Mouse (Mus musculus) liver, embryonic 15.5 days (tissue): ENCODE measurements around the gene Camkk1. TPM values are rescaled to one million over a fixed set of nuclear protein-coding genes. Genes with fewer than 3 reads are reported as not detected.

ENCODE experiments used
- ATAC-seq: fragments of 200-750 bp; cut with Nextera tagmentation; 2 replicates; pipeline ENCODE4 v1.8.0; 2017; ENCODE audit warnings: moderate number of reproducible peaks, mild to moderate bottlenecking, moderate library complexity; ENCODE audit not compliant: insufficient read depth
- H3K27ac ChIP-seq: fragments of 300-500 bp; sonication (generic); replicated peaks from 2 replicates; pipeline ENCODE4 v1.5.1; 2015; ENCODE audit warnings: mild to moderate bottlenecking, inconsistent platforms
- H3K27me3 ChIP-seq: fragments of 300-500 bp; sonication (generic); 2 replicates; pipeline ENCODE4 v1.6.1; 2015; ENCODE audit warnings: mild to moderate bottlenecking, inconsistent platforms
- H3K36me3 ChIP-seq: fragments of 300-500 bp; sonication (generic); replicated peaks from 2 replicates; pipeline ENCODE4 v1.6.1; 2015; ENCODE audit warnings: moderate library complexity, mild to moderate bottlenecking, inconsistent platforms
- H3K4me1 ChIP-seq: fragments of 300-500 bp; sonication (generic); replicated peaks from 2 replicates; pipeline ENCODE4 v1.6.1; 2015; ENCODE audit warnings: inconsistent platforms
- H3K4me2 ChIP-seq: fragments of 300-500 bp; sonication (generic); 2 replicates; pipeline ENCODE4 v1.6.1; 2015; ENCODE audit warnings: moderate library complexity, mild to moderate bottlenecking, inconsistent platforms
- H3K4me3 ChIP-seq: fragments of 300-500 bp; sonication (generic); replicated peaks from 2 replicates; pipeline ENCODE4 v1.5.1; 2015; ENCODE audit warnings: mild to moderate bottlenecking, inconsistent platforms
- H3K9ac ChIP-seq: fragments of 300-500 bp; sonication (generic); 2 replicates; pipeline ENCODE4 v1.6.1; 2015; ENCODE audit warnings: moderate library complexity, mild to moderate bottlenecking, inconsistent platforms
- H3K9me3 ChIP-seq: fragments of 300-500 bp; sonication (generic); replicated peaks from 2 replicates; pipeline ENCODE4 v1.6.1; 2016; ENCODE audit warnings: inconsistent platforms
- WGBS: fragments of 180-500 bp; shearing (Covaris S2); methylation state at CpG from one replicate; pipeline ENCODE4 v1.1.7; 2015; ENCODE audit warnings: mixed read lengths; ENCODE audit not compliant: insufficient replicate concordance; 5-methylcytosine and 5-hydroxymethylcytosine counted together
- polyA plus RNA-seq: library from polyadenylated mRNA; unstranded; fragments of >200 nt; fragmentation: Nextera tagmentation; extraction: Ambion mirVana; gene quantifications from 2 replicates; pipeline ENCODE4 v1.2.1, GENCODE M21; 2015

The Camkk1 gene
- polyA plus RNA-seq, result 0.73 and 0.81 TPM in 2 replicates

- Histone ChIP-seq H3K9ac (peak within 1 kb of the TSS; percentile 3; the same call in 1 of the 2 replicates), H3K4me3 (peak within 1 kb of the TSS; percentile 58), H3K27ac (no peak within 1 kb of the TSS), H3K4me2 (peak within 1 kb of the TSS; percentile 89), H3K36me3 (no peaks in the 10 kb centered on the region), H3K9me3 (no peaks in the 10 kb centered on the region), H3K4me1 (peaks cover 15% of the 10 kb centered on the region), H3K27me3 (peaks cover 70% of the 10 kb centered on the region)
- WGBS, result under 1% methylated on average over 57 of the region's 57 CpGs
- peak; percentile 91 for ATAC-seq
These were observed at the start of gene Camkk1 for GRCm38 (mm10) chr11:73018471-73019146. Gene Camkk1 (plus strand): TSS chr11:73019008.

- no peak overlapping the region for H3K27ac ChIP-seq
- H3K4me2 ChIP-seq, result no peak overlapping the region
- H3K4me3 ChIP-seq, result no peak overlapping the region
- H3K9ac ChIP-seq, result no peak overlapping the region
- ATAC-seq, result no peak
- no peaks in the 10 kb centered on the region for H3K27me3 ChIP-seq
- no peaks in the 10 kb centered on the region for H3K36me3 ChIP-seq
- no peaks in the 10 kb centered on the region for H3K9me3 ChIP-seq
- H3K4me1 ChIP-seq, result no peaks in the 10 kb centered on the region
- WGBS, result 72% methylated on average over 13 of the region's 13 CpGs
These were observed 43.8 kb upstream of the Camkk1 start for GRCm38 (mm10) chr11:72974995-72975503.

DNA sequence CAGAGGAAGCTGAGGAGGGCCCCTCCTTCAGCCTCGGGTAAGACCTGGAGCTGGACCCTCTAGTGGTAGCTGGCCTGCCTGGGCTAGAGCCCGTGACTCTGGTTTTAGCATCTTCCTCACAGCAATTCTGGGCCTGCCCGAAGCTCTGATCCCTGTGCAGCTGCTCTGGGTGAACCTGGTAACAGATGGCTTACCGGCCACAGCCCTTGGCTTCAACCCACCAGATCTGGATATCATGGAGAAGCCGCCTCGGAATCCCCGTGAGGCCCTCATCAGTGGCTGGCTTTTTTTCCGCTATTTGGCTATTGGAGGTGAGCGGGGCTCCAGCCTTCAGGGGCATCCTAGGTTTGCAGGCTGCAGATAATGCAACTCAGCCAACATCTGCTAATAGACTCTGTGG is 36.3 kb upstream of the Camkk1 start:
- Histone ChIP-seq H3K4me3 (no peak overlapping the region), H3K36me3 (no peaks in the 10 kb centered on the region), H3K27ac (no peak overlapping the region), H3K9me3 (no peaks in the 10 kb centered on the region), H3K4me2 (no peak overlapping the region), H3K9ac (no peak overlapping the region), H3K4me1 (0 out of 2 replicates have a peak, but pooled peaks cover 6% of the 10 kb centered on the region), H3K27me3 (no peaks in the 10 kb centered on the region)
- ATAC-seq, result no peak
- 65% methylated on average over 9 of the region's 9 CpGs for WGBS

DNA sequence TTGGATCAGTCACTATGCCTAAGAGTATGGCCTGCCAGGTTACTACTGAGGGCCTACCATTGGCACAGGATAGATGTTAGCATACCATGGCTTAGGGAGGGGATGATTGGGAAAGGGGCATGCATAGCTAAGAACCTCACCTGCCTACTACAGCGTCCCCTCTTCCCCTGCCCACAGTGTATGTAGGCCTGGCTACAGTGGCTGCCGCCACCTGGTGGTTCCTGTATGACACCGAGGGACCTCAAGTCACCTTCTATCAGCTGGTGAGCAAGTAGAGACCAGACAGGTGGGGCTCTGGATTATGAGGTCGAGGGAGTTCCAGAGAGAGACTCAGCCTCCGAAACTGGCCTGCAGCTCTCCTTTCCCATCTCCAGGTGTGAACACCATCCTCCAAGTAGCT is 35.5 kb upstream of the Camkk1 start:
- 49% methylated on average over 5 of the region's 5 CpGs for WGBS
- 0 out of 2 replicates have a peak, but pooled peaks cover 7% of the 10 kb centered on the region for H3K4me1 ChIP-seq
- no peaks in the 10 kb centered on the region for H3K36me3 ChIP-seq
- H3K9ac ChIP-seq, result no peak overlapping the region
- no peaks in the 10 kb centered on the region for H3K9me3 ChIP-seq
- no peak overlapping the region for H3K4me2 ChIP-seq
- no peak for ATAC-seq
- H3K27me3 ChIP-seq, result no peaks in the 10 kb centered on the region
- H3K27ac ChIP-seq, result no peak overlapping the region
- H3K4me3 ChIP-seq, result no peak overlapping the region

GRCm38 (mm10) chr11:72986745-72987144 is 32.1 kb upstream of the Camkk1 start:
- H3K9ac ChIP-seq, result no peak overlapping the region
- WGBS, result 35% methylated on average over 5 of the region's 5 CpGs
- ATAC-seq, result no peak

DNA sequence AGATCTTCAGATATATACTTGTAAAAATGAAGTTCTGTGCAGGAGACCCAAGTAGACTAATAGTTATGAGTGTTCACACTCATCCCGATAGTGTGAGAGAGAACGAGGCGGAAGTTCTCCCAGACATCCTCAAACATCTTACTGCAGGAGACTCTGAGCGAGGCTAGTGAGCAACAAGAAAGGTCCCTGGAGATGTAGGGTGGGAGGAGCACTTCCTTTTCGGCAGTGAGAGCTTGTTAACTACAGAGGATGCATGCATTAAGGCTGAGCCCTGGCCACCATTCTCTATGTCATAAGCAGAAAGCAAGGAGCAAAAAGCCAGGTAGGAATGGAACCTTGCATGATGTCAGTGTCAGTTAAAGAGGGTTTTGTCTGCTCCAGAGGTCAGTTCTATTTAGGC is 31.6 kb upstream of the Camkk1 start:
- no peak overlapping the region for H3K27ac ChIP-seq
- H3K9ac ChIP-seq, result no peak overlapping the region
- no peak overlapping the region for H3K4me2 ChIP-seq
- 46% methylated on average over 5 of the region's 5 CpGs for WGBS
- no peak for ATAC-seq
- no peaks in the 10 kb centered on the region for H3K36me3 ChIP-seq
- H3K9me3 ChIP-seq, result no peaks in the 10 kb centered on the region
- H3K4me1 ChIP-seq, result peaks cover 7% of the 10 kb centered on the region; the same call in 1 of the 2 replicates
- no peaks in the 10 kb centered on the region for H3K27me3 ChIP-seq
- no peak overlapping the region for H3K4me3 ChIP-seq

More at GRCm38 (mm10) chr11:72986745-72987144, 32.1 kb upstream of the Camkk1 start:
- H3K4me3 ChIP-seq, result no peak overlapping the region
- no peaks in the 10 kb centered on the region for H3K9me3 ChIP-seq
- no peaks in the 10 kb centered on the region for H3K36me3 ChIP-seq
- no peak overlapping the region for H3K4me2 ChIP-seq
- no peak overlapping the region for H3K27ac ChIP-seq
- peaks cover 7% of the 10 kb centered on the region; the same call in 1 of the 2 replicates for H3K4me1 ChIP-seq
- no peaks in the 10 kb centered on the region for H3K27me3 ChIP-seq

DNA sequence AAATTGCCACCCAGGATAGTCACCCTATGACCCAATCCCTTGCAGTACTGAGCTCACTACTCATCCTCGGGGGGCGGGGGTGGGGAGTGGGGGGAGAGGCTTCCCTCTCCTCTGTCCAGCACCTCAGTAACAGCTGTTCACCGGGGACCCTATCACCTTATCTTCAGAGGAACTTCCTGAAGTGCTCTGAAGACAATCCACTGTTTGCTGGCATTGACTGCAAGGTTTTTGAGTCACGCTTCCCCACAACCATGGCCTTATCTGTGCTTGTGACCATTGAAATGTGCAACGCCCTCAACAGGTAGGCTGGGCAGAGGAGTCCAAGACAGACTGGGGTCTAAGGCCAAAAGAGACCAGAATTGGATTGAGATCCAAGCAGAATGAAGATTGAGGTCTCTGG is 31.0 kb upstream of the Camkk1 start:
- Histone ChIP-seq H3K9ac (no peak overlapping the region), H3K4me3 (no peak overlapping the region), H3K36me3 (no peaks in the 10 kb centered on the region), H3K4me2 (no peak overlapping the region), H3K9me3 (no peaks in the 10 kb centered on the region), H3K27me3 (no peaks in the 10 kb centered on the region), H3K4me1 (peaks cover 9% of the 10 kb centered on the region), H3K27ac (no peak overlapping the region)
- ATAC-seq, result no peak
- WGBS, result 10% methylated on average over 5 of the region's 5 CpGs

GRCm38 (mm10) chr11:72989044-72989443 is 29.8 kb upstream of the Camkk1 start:
- no peak overlapping the region for H3K27ac ChIP-seq
- H3K27me3 ChIP-seq, result no peaks in the 10 kb centered on the region
- no peaks in the 10 kb centered on the region for H3K36me3 ChIP-seq
- 53% methylated on average over 6 of the region's 6 CpGs for WGBS
- no peak overlapping the region for H3K4me3 ChIP-seq
- H3K4me2 ChIP-seq, result no peak overlapping the region
- ATAC-seq, result no peak
- peaks cover 19% of the 10 kb centered on the region for H3K4me1 ChIP-seq
- H3K9ac ChIP-seq, result no peak overlapping the region
- H3K9me3 ChIP-seq, result no peaks in the 10 kb centered on the region

- 66% methylated on average over 9 of the region's 9 CpGs for WGBS
- ATAC-seq, result no peak
These were observed 28.1 kb upstream of the Camkk1 start for GRCm38 (mm10) chr11:72990688-72991087.

DNA sequence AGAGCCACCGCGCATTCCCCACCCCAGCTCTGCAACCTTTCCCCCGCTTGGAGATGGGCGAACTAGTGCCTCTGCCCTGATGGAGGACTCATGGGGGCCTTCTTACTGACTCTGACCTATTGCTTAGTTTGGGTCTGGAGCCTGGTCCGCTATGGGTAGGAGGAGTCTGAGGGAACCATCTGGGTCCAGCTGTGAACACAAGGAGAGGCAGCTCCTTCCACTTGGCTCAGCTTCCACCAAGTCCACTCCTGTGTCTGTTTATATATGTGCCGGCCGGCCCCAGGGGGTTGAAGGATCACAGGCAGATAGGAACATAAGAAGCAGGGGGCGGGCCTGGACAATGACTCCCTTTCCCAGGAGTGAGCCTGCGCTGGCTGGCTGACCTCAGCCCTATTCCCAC is 26.8 kb upstream of the Camkk1 start:
- H3K27ac ChIP-seq, result no peak overlapping the region
- no peak overlapping the region for H3K9ac ChIP-seq
- no peak overlapping the region for H3K4me3 ChIP-seq
- H3K27me3 ChIP-seq, result no peaks in the 10 kb centered on the region
- H3K4me1 ChIP-seq, result peaks cover 20% of the 10 kb centered on the region
- no peaks in the 10 kb centered on the region for H3K36me3 ChIP-seq
- no peak overlapping the region for H3K4me2 ChIP-seq
- ATAC-seq, result no peak
- no peaks in the 10 kb centered on the region for H3K9me3 ChIP-seq
- 69% methylated on average over 9 of the region's 9 CpGs for WGBS

More at GRCm38 (mm10) chr11:72990688-72991087, 28.1 kb upstream of the Camkk1 start:
- Histone ChIP-seq H3K27ac (no peak overlapping the region), H3K4me1 (peaks cover 20% of the 10 kb centered on the region), H3K9ac (no peak overlapping the region), H3K27me3 (no peaks in the 10 kb centered on the region), H3K9me3 (no peaks in the 10 kb centered on the region), H3K4me2 (no peak overlapping the region), H3K36me3 (no peaks in the 10 kb centered on the region), H3K4me3 (no peak overlapping the region)

GRCm38 (mm10) chr11:72996346-72996745 is 22.5 kb upstream of the Camkk1 start:
- H3K4me1 ChIP-seq, result peaks cover 26% of the 10 kb centered on the region
- no peak overlapping the region for H3K9ac ChIP-seq
- H3K27me3 ChIP-seq, result 0 out of 2 replicates have a peak, but pooled peaks cover 5% of the 10 kb centered on the region
- H3K9me3 ChIP-seq, result no peaks in the 10 kb centered on the region
- no peak overlapping the region for H3K4me3 ChIP-seq
- H3K36me3 ChIP-seq, result no peaks in the 10 kb centered on the region
- H3K27ac ChIP-seq, result no peak overlapping the region
- no peak overlapping the region for H3K4me2 ChIP-seq
- no peak for ATAC-seq
- 76% methylated on average over 6 of the region's 6 CpGs for WGBS
